Mouse (Mus musculus): Measurements from ENCODE around the gene Cd37. TPM values are rescaled to one million over a fixed set of nuclear protein-coding genes. Genes with fewer than 3 reads are reported as not detected.

Cd37 gene
- total and polyA plus RNA-seq, 2 experiments: 1.4 to 11.5 TPM

GRCm38 (mm10) chr7:45215673-45216441, 23.1 kb downstream of the Cd37 start, which contains the start of gene Tead2:
Gene Tead2 (plus strand): TSS chr7:45215753.
- WGBS: 2% methylated on average over 55 of the region's 55 CpGs
- H3K4me1 ChIP-seq (ENCODE audit: control insufficient read depth, insufficient read depth, low read length): peaks cover 3% of the 10 kb centered on the region
- TF ChIP-seq POLR2A (IDR thresholded peaks at IDR 0.05; ENCODE audit: extremely low read depth, insufficient read depth, low read length): no peak
- no peak for TF ChIP-seq CTCF (IDR thresholded peaks at IDR 0.05; ENCODE audit: low read depth, low read length)
- H3K27ac ChIP-seq (replicated peaks; ENCODE audit: insufficient read depth, low read depth, low read length): no peak within 1 kb of the TSS
- H3K4me3 ChIP-seq (ENCODE audit: insufficient read depth, low read depth, low read length): peak within 1 kb of the TSS; percentile 73
- no peaks in the 10 kb centered on the region for H3K79me2 ChIP-seq (ENCODE audit: control insufficient read depth, insufficient read depth, low read length)
- no peaks in the 10 kb centered on the region for H3K36me3 ChIP-seq (ENCODE audit: control insufficient read depth, insufficient read depth, low read length)
- H3K9ac ChIP-seq (ENCODE audit: low read depth, low read length): peak within 1 kb of the TSS; percentile 71
- no peak for DNase-seq (ENCODE audit: extremely low read depth, low read depth, low spot score)
- peaks cover 3% of the 10 kb centered on the region; the same call in 1 of the 2 replicates for H3K27me3 ChIP-seq (ENCODE audit: control insufficient read depth, insufficient read depth, low read length)

GRCm38 (mm10) chr7:45213708-45214107, 25.2 kb downstream of the Cd37 start:
- peaks cover 3% of the 10 kb centered on the region; the same call in 1 of the 2 replicates for H3K27me3 ChIP-seq (ENCODE audit: control insufficient read depth, insufficient read depth, low read length)
- no peak for TF ChIP-seq CTCF (IDR thresholded peaks at IDR 0.05; ENCODE audit: low read depth, low read length)
- TF ChIP-seq POLR2A (IDR thresholded peaks at IDR 0.05; ENCODE audit: extremely low read depth, insufficient read depth, low read length): no peak

GRCm38 (mm10) chr7:45212356-45212755, 26.6 kb downstream of the Cd37 start:
- peaks cover 3% of the 10 kb centered on the region; the same call in 1 of the 2 replicates for H3K27me3 ChIP-seq (ENCODE audit: control insufficient read depth, insufficient read depth, low read length)

More at GRCm38 (mm10) chr7:45213708-45214107, 25.2 kb downstream of the Cd37 start:
- Histone ChIP-seq H3K36me3 (ENCODE audit: control insufficient read depth, insufficient read depth, low read length) (no peaks in the 10 kb centered on the region), H3K9ac (ENCODE audit: low read depth, low read length) (no peak overlapping the region), H3K4me3 (ENCODE audit: insufficient read depth, low read depth, low read length) (no peak overlapping the region), H3K27ac (replicated peaks; ENCODE audit: insufficient read depth, low read depth, low read length) (no peak overlapping the region), H3K79me2 (ENCODE audit: control insufficient read depth, insufficient read depth, low read length) (no peaks in the 10 kb centered on the region), H3K4me1 (ENCODE audit: control insufficient read depth, insufficient read depth, low read length) (peaks cover 3% of the 10 kb centered on the region)
- peak; percentile 10 for DNase-seq (ENCODE audit: extremely low read depth, low read depth, low spot score)
- 37% methylated on average over 5 of the region's 5 CpGs for WGBS

GRCm38 (mm10) chr7:45211851-45212251, 27.1 kb downstream of the Cd37 start, which contains the start of gene Dkkl1:
Gene Dkkl1 (minus strand): TSS chr7:45212147.
- TF ChIP-seq CTCF (IDR thresholded peaks at IDR 0.05; ENCODE audit: low read depth, low read length): no peak
- TF ChIP-seq POLR2A (IDR thresholded peaks at IDR 0.05; ENCODE audit: extremely low read depth, insufficient read depth, low read length): no peak
- 20% methylated on average over 17 of the region's 17 CpGs for WGBS
- Histone ChIP-seq H3K36me3 (ENCODE audit: control insufficient read depth, insufficient read depth, low read length) (no peaks in the 10 kb centered on the region), H3K27me3 (ENCODE audit: control insufficient read depth, insufficient read depth, low read length) (peaks cover 3% of the 10 kb centered on the region; the same call in 1 of the 2 replicates), H3K9ac (ENCODE audit: low read depth, low read length) (no peak within 1 kb of the TSS), H3K4me1 (ENCODE audit: control insufficient read depth, insufficient read depth, low read length) (peaks cover 3% of the 10 kb centered on the region), H3K79me2 (ENCODE audit: control insufficient read depth, insufficient read depth, low read length) (no peaks in the 10 kb centered on the region), H3K27ac (replicated peaks; ENCODE audit: insufficient read depth, low read depth, low read length) (no peak within 1 kb of the TSS), H3K4me3 (ENCODE audit: insufficient read depth, low read depth, low read length) (no peak within 1 kb of the TSS)
- DNase-seq (ENCODE audit: extremely low read depth, low read depth, low spot score): no peak

More at GRCm38 (mm10) chr7:45212356-45212755, 26.6 kb downstream of the Cd37 start:
- H3K9ac ChIP-seq (ENCODE audit: low read depth, low read length): no peak overlapping the region
- no peaks in the 10 kb centered on the region for H3K36me3 ChIP-seq (ENCODE audit: control insufficient read depth, insufficient read depth, low read length)
- DNase-seq (ENCODE audit: extremely low read depth, low read depth, low spot score): no peak
- WGBS: 87% methylated on average over 7 of the region's 7 CpGs
- H3K79me2 ChIP-seq (ENCODE audit: control insufficient read depth, insufficient read depth, low read length): no peaks in the 10 kb centered on the region
- H3K27ac ChIP-seq (replicated peaks; ENCODE audit: insufficient read depth, low read depth, low read length): no peak overlapping the region
- H3K4me1 ChIP-seq (ENCODE audit: control insufficient read depth, insufficient read depth, low read length): peaks cover 3% of the 10 kb centered on the region
- no peak for TF ChIP-seq POLR2A (IDR thresholded peaks at IDR 0.05; ENCODE audit: extremely low read depth, insufficient read depth, low read length)
- no peak for TF ChIP-seq CTCF (IDR thresholded peaks at IDR 0.05; ENCODE audit: low read depth, low read length)
- no peak overlapping the region for H3K4me3 ChIP-seq (ENCODE audit: insufficient read depth, low read depth, low read length)

GRCm38 (mm10) chr7:45211070-45211469, 27.8 kb downstream of the Cd37 start:
- Histone ChIP-seq H3K4me1 (ENCODE audit: control insufficient read depth, insufficient read depth, low read length) (peaks cover 2% of the 10 kb centered on the region), H3K27me3 (ENCODE audit: control insufficient read depth, insufficient read depth, low read length) (peaks cover 3% of the 10 kb centered on the region; the same call in 1 of the 2 replicates), H3K79me2 (ENCODE audit: control insufficient read depth, insufficient read depth, low read length) (no peaks in the 10 kb centered on the region), H3K9ac (ENCODE audit: low read depth, low read length) (no peak overlapping the region), H3K36me3 (ENCODE audit: control insufficient read depth, insufficient read depth, low read length) (no peaks in the 10 kb centered on the region), H3K4me3 (ENCODE audit: insufficient read depth, low read depth, low read length) (no peak overlapping the region), H3K27ac (replicated peaks; ENCODE audit: insufficient read depth, low read depth, low read length) (no peak overlapping the region)
- no peak for DNase-seq (ENCODE audit: extremely low read depth, low read depth, low spot score)
- TF ChIP-seq CTCF (IDR thresholded peaks at IDR 0.05; ENCODE audit: low read depth, low read length): no peak
- no peak for TF ChIP-seq POLR2A (IDR thresholded peaks at IDR 0.05; ENCODE audit: extremely low read depth, insufficient read depth, low read length)
- WGBS: 74% methylated on average over 10 of the region's 10 CpGs

- no peak overlapping the region for H3K4me3 ChIP-seq (ENCODE audit: insufficient read depth, low read depth, low read length)
- WGBS: 86% methylated on average over 6 of the region's 6 CpGs
- no peaks in the 10 kb centered on the region for H3K79me2 ChIP-seq (ENCODE audit: control insufficient read depth, insufficient read depth, low read length)
- TF ChIP-seq POLR2A (IDR thresholded peaks at IDR 0.05; ENCODE audit: extremely low read depth, insufficient read depth, low read length): no peak
- no peak for TF ChIP-seq CTCF (IDR thresholded peaks at IDR 0.05; ENCODE audit: low read depth, low read length)
- no peak overlapping the region for H3K9ac ChIP-seq (ENCODE audit: low read depth, low read length)
- no peaks in the 10 kb centered on the region for H3K36me3 ChIP-seq (ENCODE audit: control insufficient read depth, insufficient read depth, low read length)
- no peak overlapping the region for H3K27ac ChIP-seq (replicated peaks; ENCODE audit: insufficient read depth, low read depth, low read length)
- DNase-seq (ENCODE audit: extremely low read depth, low read depth, low spot score): no peak
- no peaks in the 10 kb centered on the region for H3K4me1 ChIP-seq (ENCODE audit: control insufficient read depth, insufficient read depth, low read length)
- peaks cover 3% of the 10 kb centered on the region; the same call in 1 of the 2 replicates for H3K27me3 ChIP-seq (ENCODE audit: control insufficient read depth, insufficient read depth, low read length)
These were observed 30.7 kb downstream of the Cd37 start for GRCm38 (mm10) chr7:45208260-45208659.

Data from liver, adult 2 months (tissue).